Mouse (Mus musculus) midbrain, embryonic 13.5 days (tissue): Measurements from ENCODE around the gene Nrxn2. TPM values are rescaled to one million over a fixed set of nuclear protein-coding genes. Genes with fewer than 3 reads are reported as not detected.
A peak's percentile ranks its signal among the peaks of the same experiment; 100 is the strongest.

ENCODE experiments used
- ATAC-seq: fragments of 200-750 bp; cut with Nextera tagmentation; 2 replicates; pipeline ENCODE4 v1.8.0; 2017; ENCODE audit warnings: mild to moderate bottlenecking, moderate TSS enrichment, moderate library complexity
- H3K27ac ChIP-seq: fragments of 300-500 bp; sonication (generic); 2 replicates; pipeline ENCODE4 v1.5.1; 2015; ENCODE audit warnings: inconsistent platforms, mild to moderate bottlenecking, moderate library complexity
- H3K27me3 ChIP-seq: fragments of 300-500 bp; sonication (generic); 2 replicates; pipeline ENCODE4 v1.6.1; 2015; ENCODE audit warnings: mild to moderate bottlenecking, inconsistent platforms
- H3K36me3 ChIP-seq: fragments of 300-500 bp; sonication (generic); 2 replicates; pipeline ENCODE4 v1.6.1; 2015; ENCODE audit warnings: mild to moderate bottlenecking, inconsistent platforms
- H3K4me1 ChIP-seq: fragments of 300-500 bp; sonication (generic); replicated peaks from 2 replicates; pipeline ENCODE4 v1.6.1; 2015; ENCODE audit warnings: inconsistent platforms
- H3K4me2 ChIP-seq: fragments of 300-500 bp; sonication (generic); replicated peaks from 2 replicates; pipeline ENCODE4 v1.6.1; 2015; ENCODE audit warnings: moderate library complexity, mild to moderate bottlenecking, inconsistent platforms
- H3K4me3 ChIP-seq: fragments of 300-500 bp; sonication (generic); replicated peaks from 2 replicates; pipeline ENCODE4 v1.5.1; 2015; ENCODE audit warnings: mild to moderate bottlenecking, inconsistent platforms
- H3K9ac ChIP-seq: fragments of 300-500 bp; sonication (generic); replicated peaks from 2 replicates; pipeline ENCODE4 v1.6.1; 2015; ENCODE audit warnings: mild to moderate bottlenecking, inconsistent platforms
- H3K9me3 ChIP-seq: fragments of 300-500 bp; sonication (generic); 2 replicates; pipeline ENCODE4 v1.6.1; 2016; ENCODE audit warnings: mild to moderate bottlenecking, inconsistent platforms
- WGBS: fragments of 180-500 bp; shearing (Covaris S2); methylation state at CpG from one replicate; pipeline ENCODE4 v1.1.7; 2015; 5-methylcytosine and 5-hydroxymethylcytosine counted together
- polyA plus RNA-seq: library from polyadenylated mRNA; unstranded; fragments of >200 nt; fragmentation: Nextera tagmentation; extraction: Ambion mirVana; gene quantifications from 2 replicates; pipeline ENCODE4 v1.2.1, GENCODE M21; 2015

Gene Nrxn2
- polyA plus RNA-seq, 1 experiment from 2014 or later, result 24.3 TPM

GRCm38 (mm10) chr19:6516153-6516552 lies 97.6 kb downstream of the Nrxn2 start:
- no peak overlapping the region for H3K4me2 ChIP-seq
- H3K9me3 ChIP-seq, result no peaks in the 10 kb centered on the region
- no peak overlapping the region; the same call in 1 of the 2 replicates for H3K9ac ChIP-seq
- no peak overlapping the region for H3K4me3 ChIP-seq
- WGBS, result 61% methylated on average over 8 of the region's 8 CpGs
- H3K4me1 ChIP-seq, result peaks cover 70% of the 10 kb centered on the region
- ATAC-seq, result no peak
- peaks cover 89% of the 10 kb centered on the region for H3K36me3 ChIP-seq
- no peaks in the 10 kb centered on the region for H3K27me3 ChIP-seq
- no peak overlapping the region for H3K27ac ChIP-seq

DNA sequence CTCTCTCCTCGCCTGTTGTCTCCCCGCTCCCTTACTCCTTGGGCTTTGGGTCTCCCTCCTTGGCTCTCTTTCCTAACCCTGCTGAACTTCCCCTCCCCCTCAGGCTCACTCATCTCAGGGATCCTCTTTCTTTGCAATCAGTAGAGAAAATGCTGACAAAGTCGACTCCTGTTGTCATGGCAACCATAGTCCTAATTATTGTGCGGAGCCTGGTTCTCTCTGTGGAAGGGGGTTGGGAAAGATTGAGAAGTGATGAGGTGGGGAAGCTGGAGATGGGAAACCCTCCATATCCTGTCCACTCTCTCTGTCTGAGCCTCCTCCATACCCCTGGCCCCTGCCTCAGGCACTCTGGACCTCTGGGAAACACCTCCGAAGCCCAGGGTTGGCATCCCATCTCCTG lies 100.1 kb downstream of the Nrxn2 start:
- ATAC-seq, result peak; percentile 66

DNA sequence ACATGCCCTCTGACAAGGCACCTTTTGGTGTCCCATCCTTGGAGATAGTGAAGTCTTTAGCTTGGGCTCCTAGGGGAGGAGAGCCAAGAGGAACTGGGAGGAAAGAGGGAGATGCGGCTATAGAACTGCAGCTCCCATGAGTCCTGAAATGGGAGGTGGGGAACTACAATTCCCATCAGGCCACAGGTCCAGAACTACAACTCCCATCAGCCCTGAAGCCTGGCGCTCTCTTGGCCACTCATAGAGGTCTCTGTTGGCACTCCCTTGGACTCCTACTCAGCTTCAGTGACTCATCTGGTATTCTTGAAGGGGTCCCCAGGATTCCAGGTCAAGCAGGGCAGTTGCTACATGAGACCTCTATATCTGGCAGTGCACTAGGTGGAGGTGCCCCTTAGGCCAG lies 101.0 kb downstream of the Nrxn2 start:
- H3K4me2 ChIP-seq, result peak overlapping the region; percentile 28; the same call in 1 of the 2 replicates
- H3K4me1 ChIP-seq, result peaks cover 42% of the 10 kb centered on the region
- no peaks in the 10 kb centered on the region for H3K9me3 ChIP-seq
- ATAC-seq, result peak; percentile 41; the same call in 1 of the 2 replicates
- WGBS, result 51% methylated on average over 2 of the region's 2 CpGs
- H3K27ac ChIP-seq, result peak overlapping the region; percentile 93
- no peak overlapping the region for H3K9ac ChIP-seq
- peaks cover 95% of the 10 kb centered on the region for H3K36me3 ChIP-seq
- no peak overlapping the region for H3K4me3 ChIP-seq
- no peaks in the 10 kb centered on the region for H3K27me3 ChIP-seq

More for the DNA sequence above, 100.1 kb downstream of the Nrxn2 start:
- WGBS, result 12% methylated on average over 5 of the region's 5 CpGs
- peak overlapping the region; percentile 42; the same call in 1 of the 2 replicates for H3K9ac ChIP-seq
- peak overlapping the region; percentile 28 for H3K4me2 ChIP-seq
- no peaks in the 10 kb centered on the region for H3K9me3 ChIP-seq
- peaks cover 91% of the 10 kb centered on the region for H3K36me3 ChIP-seq
- peak overlapping the region; percentile 93 for H3K27ac ChIP-seq
- H3K27me3 ChIP-seq, result no peaks in the 10 kb centered on the region
- H3K4me3 ChIP-seq, result no peak overlapping the region
- H3K4me1 ChIP-seq, result peaks cover 51% of the 10 kb centered on the region

GRCm38 (mm10) chr19:6521630-6522029 lies 103.1 kb downstream of the Nrxn2 start:
- Histone ChIP-seq H3K9ac (no peak overlapping the region), H3K9me3 (no peaks in the 10 kb centered on the region), H3K36me3 (peaks cover 92% of the 10 kb centered on the region), H3K27me3 (no peaks in the 10 kb centered on the region), H3K4me1 (peaks cover 33% of the 10 kb centered on the region), H3K27ac (0 out of 2 replicates have a peak overlapping the region, but pooled peaks have one; percentile 32), H3K4me3 (no peak overlapping the region), H3K4me2 (no peak overlapping the region)
- WGBS, result 96% methylated on average over 3 of the region's 3 CpGs
- no peak for ATAC-seq

GRCm38 (mm10) chr19:6522289-6522688 lies 103.8 kb downstream of the Nrxn2 start:
- 93% methylated on average over 14 of the region's 14 CpGs for WGBS
- no peaks in the 10 kb centered on the region for H3K9me3 ChIP-seq
- no peak overlapping the region for H3K4me2 ChIP-seq
- H3K27me3 ChIP-seq, result no peaks in the 10 kb centered on the region
- peaks cover 29% of the 10 kb centered on the region for H3K4me1 ChIP-seq
- H3K27ac ChIP-seq, result no peak overlapping the region
- no peak overlapping the region for H3K4me3 ChIP-seq
- ATAC-seq, result no peak
- peaks cover 92% of the 10 kb centered on the region for H3K36me3 ChIP-seq
- H3K9ac ChIP-seq, result no peak overlapping the region

DNA sequence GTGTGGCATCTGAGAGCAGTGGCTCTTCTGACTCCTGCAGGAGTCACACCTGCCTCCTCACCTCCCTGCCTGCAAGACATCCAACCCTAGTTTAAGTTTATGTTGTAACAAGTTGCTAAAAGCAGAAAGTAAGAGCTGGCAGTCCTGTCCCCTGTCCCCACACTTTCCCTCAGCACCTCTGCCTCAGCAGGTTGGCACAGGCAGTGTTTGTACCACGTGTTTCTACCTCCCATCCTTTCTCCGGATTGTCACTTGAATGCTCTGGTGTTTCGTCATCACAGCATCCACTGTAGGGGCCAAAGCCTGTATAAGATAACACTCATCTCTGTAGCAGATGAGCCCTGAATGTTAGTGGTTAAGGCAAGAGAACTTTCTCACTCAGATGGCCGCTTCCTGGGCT lies 106.5 kb downstream of the Nrxn2 start:
- H3K27ac ChIP-seq, result no peak overlapping the region
- H3K36me3 ChIP-seq, result peaks cover 83% of the 10 kb centered on the region
- peaks cover 16% of the 10 kb centered on the region for H3K4me1 ChIP-seq
- no peaks in the 10 kb centered on the region for H3K27me3 ChIP-seq
- no peak overlapping the region for H3K9ac ChIP-seq
- no peaks in the 10 kb centered on the region for H3K9me3 ChIP-seq
- H3K4me3 ChIP-seq, result no peak overlapping the region
- H3K4me2 ChIP-seq, result no peak overlapping the region
- 86% methylated on average over 4 of the region's 4 CpGs for WGBS
- no peak for ATAC-seq

DNA sequence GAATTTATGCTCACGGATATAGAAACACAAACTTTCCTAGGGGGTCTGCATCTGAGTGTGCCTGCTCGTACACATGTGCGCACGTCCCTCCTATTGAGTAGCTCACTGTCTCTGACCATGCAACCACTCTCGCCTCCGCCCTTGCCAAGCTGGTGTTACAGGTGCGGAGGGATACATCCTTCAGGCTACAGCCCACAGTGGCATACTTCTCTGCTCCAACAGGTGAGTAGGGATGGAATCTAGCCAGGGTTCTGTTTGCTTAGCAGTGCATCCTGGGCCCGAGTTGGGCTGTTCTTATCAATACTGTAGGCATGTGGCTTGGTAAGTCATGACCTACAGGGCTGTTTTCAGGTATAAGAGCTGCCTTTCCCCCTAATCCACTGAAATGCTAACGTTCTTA lies 107.5 kb downstream of the Nrxn2 start:
- H3K27me3 ChIP-seq, result no peaks in the 10 kb centered on the region
- H3K9ac ChIP-seq, result no peak overlapping the region
- H3K9me3 ChIP-seq, result no peaks in the 10 kb centered on the region
- H3K36me3 ChIP-seq, result peaks cover 73% of the 10 kb centered on the region
- 96% methylated on average over 9 of the region's 9 CpGs for WGBS
- peaks cover 23% of the 10 kb centered on the region for H3K4me1 ChIP-seq
- no peak overlapping the region for H3K27ac ChIP-seq
- H3K4me2 ChIP-seq, result no peak overlapping the region
- ATAC-seq, result no peak
- H3K4me3 ChIP-seq, result no peak overlapping the region

- Histone ChIP-seq H3K36me3 (peaks cover 64% of the 10 kb centered on the region), H3K4me2 (no peak overlapping the region), H3K9ac (no peak overlapping the region), H3K4me3 (no peak overlapping the region), H3K27ac (no peak overlapping the region), H3K27me3 (no peaks in the 10 kb centered on the region), H3K9me3 (no peaks in the 10 kb centered on the region), H3K4me1 (peaks cover 37% of the 10 kb centered on the region)
- no peak for ATAC-seq
- 96% methylated on average over 3 of the region's 3 CpGs for WGBS
Observed at GRCm38 (mm10) chr19:6527439-6527838, 108.9 kb downstream of the Nrxn2 start.

DNA sequence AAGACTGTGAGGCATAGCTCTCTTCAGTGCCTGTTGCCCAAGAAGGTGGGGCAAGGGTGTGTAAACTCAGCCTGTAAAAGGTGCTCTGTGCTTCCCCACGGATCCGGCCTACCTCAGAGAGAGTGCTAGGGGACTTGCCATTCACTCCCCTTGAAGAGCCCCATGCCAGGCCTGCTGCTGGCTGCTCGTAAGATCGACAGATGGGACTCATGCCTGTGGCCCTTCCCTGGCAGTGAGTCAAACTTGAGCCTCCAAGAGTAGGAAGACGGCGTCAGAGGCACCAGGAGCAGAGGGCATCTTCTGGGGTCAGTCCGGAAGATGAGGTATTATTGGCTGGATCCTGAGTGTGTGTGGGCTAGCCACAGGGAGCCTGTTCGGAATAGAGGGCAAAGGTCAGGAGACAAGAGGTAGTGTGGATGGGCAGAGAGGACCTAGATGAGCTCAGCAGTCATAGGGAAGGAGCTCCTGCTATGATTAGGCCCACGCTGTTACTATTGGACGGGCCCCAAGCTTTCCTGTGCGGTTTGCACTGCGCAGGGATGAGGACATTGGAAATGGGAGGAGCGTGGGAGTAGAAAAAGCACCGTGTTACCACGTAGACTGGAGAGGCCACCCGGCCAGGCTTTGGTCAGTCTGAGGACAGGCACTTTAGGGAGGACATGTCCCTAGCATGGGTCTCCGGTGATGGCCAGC lies 109.5 kb downstream of the Nrxn2 start:
- no peak overlapping the region for H3K27ac ChIP-seq
- WGBS, result 80% methylated on average over 17 of the region's 17 CpGs
- no peaks in the 10 kb centered on the region for H3K9me3 ChIP-seq
- no peak for ATAC-seq
- peaks cover 43% of the 10 kb centered on the region for H3K4me1 ChIP-seq
- H3K9ac ChIP-seq, result no peak overlapping the region
- no peak overlapping the region for H3K4me3 ChIP-seq
- no peak overlapping the region for H3K4me2 ChIP-seq
- no peaks in the 10 kb centered on the region for H3K27me3 ChIP-seq
- peaks cover 59% of the 10 kb centered on the region for H3K36me3 ChIP-seq

DNA sequence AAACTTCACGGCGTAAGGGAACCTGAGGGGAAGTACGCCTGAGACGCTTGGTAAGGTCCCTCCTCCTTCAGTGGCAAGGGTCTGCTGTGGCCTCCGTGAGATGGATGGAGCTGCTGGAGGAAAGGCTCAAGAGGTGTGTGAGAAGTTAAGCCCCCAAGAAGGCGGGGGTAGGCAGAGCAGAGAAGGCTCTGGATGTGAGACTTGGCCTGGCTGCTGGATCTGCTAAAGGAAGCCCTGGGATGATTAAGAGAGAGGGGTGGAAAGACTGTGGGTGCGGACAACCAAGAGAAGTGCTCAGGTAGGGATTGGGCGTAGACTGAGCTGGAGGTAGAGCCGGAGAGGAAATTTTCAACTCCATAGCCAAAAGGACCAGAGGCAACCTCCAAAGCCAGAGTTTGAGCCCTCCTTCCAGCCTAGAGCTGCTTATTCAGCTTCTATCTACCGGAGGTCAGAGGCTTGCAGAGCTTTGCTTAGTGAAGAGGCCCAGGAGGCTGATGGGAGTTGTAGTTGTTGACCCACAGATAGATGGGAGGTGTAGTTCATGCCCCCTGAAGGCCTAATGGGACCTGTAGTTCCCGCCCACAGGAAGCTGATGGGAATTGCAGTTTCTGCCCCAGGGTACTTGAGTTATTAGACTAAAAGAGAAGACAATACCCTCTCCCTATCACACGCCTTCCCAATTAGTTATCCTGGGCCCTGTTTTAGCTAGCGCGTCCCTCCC lies 110.9 kb downstream of the Nrxn2 start:
- Histone ChIP-seq H3K4me3 (no peak overlapping the region), H3K27me3 (no peaks in the 10 kb centered on the region), H3K36me3 (peaks cover 44% of the 10 kb centered on the region), H3K4me2 (peak overlapping the region; percentile 35), H3K9ac (no peak overlapping the region), H3K27ac (peak overlapping the region; percentile 30), H3K9me3 (no peaks in the 10 kb centered on the region), H3K4me1 (peaks cover 57% of the 10 kb centered on the region)
- ATAC-seq, result peak; percentile 43; the same call in 1 of the 2 replicates
- 59% methylated on average over 14 of the region's 14 CpGs for WGBS

- no peak for ATAC-seq
- H3K27ac ChIP-seq, result peak overlapping the region; percentile 56; the same call in 1 of the 2 replicates
- H3K9ac ChIP-seq, result no peak overlapping the region; the same call in 1 of the 2 replicates
- no peaks in the 10 kb centered on the region for H3K27me3 ChIP-seq
- peak overlapping the region; percentile 35 for H3K4me2 ChIP-seq
- no peak overlapping the region; the same call in 1 of the 2 replicates for H3K4me3 ChIP-seq
- peaks cover 59% of the 10 kb centered on the region for H3K4me1 ChIP-seq
- H3K9me3 ChIP-seq, result no peaks in the 10 kb centered on the region
- WGBS, result 24% methylated on average over 13 of the region's 13 CpGs
- peaks cover 35% of the 10 kb centered on the region for H3K36me3 ChIP-seq
Observed at GRCm38 (mm10) chr19:6530359-6530758, 111.8 kb downstream of the Nrxn2 start.

- Histone ChIP-seq H3K4me2 (peak overlapping the region; percentile 65), H3K36me3 (peaks cover 30% of the 10 kb centered on the region), H3K27ac (peak overlapping the region; percentile 78), H3K4me3 (peak overlapping the region; percentile 39), H3K9me3 (no peaks in the 10 kb centered on the region), H3K27me3 (no peaks in the 10 kb centered on the region), H3K4me1 (peaks cover 59% of the 10 kb centered on the region), H3K9ac (peak overlapping the region; percentile 69)
- 2% methylated on average over 43 of the region's 56 CpGs for WGBS
- ATAC-seq, result no peak
Observed at GRCm38 (mm10) chr19:6531011-6531631, 112.6 kb downstream of the Nrxn2 start.
